10 mouse cellular contexts compared by ENCODE assay signal in the genomic region with DNA sequence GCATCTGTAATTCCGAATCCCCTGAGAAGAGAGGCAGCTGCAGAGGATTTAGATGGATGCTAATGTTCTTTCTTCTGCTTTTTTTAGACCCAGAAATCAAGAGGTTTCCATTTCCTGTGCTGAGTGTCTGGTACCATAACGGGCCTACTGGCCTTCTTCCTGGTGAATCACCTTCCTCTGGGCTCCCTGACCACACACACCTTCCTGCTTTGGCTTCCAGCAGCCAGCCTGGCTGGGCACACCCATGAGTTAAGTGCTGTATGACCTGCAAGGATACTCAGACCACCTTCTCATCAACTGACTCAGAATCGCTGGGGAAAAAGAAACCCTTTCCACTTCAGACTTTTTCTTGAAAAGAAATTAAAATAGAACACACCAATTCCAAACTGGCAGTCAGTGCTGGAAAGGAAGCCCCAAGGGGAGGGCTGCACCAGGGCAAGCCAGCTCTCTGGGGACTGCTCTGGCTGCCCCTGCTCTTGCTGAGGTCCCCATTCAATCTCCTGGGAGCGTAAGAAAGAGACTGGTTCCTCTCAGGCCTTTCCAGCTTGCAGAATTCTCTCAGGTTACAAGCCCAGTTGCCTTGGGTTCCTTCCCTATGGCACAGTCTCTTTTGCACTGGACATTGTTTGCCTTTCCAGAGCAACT. TPM values are rescaled to one million over a fixed set of nuclear protein-coding genes. Genes with fewer than 3 reads are reported as not detected.
DNase-seq lines count a peak whose midpoint lies in the region; ATAC-seq and TF ChIP-seq lines count a peak whose summit lies in the region.
"Had no signal": no experiment of that assay in that cellular context is flagged by ENCODE, and none has a peak within 500 bp of the region (broad histone marks: within the 10 kb centered on the region; RNA-seq: fewer than 3 reads in every experiment).

No protein-coding gene starts in this region.

- 66% methylated on average over 4 of the region's 4 CpGs for WGBS in heart, embryonic 15.5 days
- WGBS in liver, embryonic 14.5 days (ENCODE audit: insufficient replicate concordance), result 50% methylated on average over 4 of the region's 4 CpGs
- WGBS in forebrain, embryonic 13.5 days, result 67% methylated on average over 4 of the region's 4 CpGs

- H3K4me2 ChIP-seq in heart, embryonic 15.5 days, result no peak overlapping the region
- peak overlapping the region; percentile 33; the same call in 1 of the 2 replicates for H3K4me2 ChIP-seq in liver, embryonic 14.5 days (ENCODE audit: low read depth)
- H3K4me2 ChIP-seq in forebrain, embryonic 13.5 days, result no peak overlapping the region

- H3K27me3 ChIP-seq in heart, embryonic 15.5 days, result no peaks in the 10 kb centered on the region
- H3K27me3 ChIP-seq in liver, embryonic 14.5 days (ENCODE audit: control insufficient read depth, insufficient read depth, low read length), result no peaks in the 10 kb centered on the region
- no peaks in the 10 kb centered on the region for H3K27me3 ChIP-seq in forebrain, embryonic 13.5 days

- H3K27ac ChIP-seq in heart, embryonic 15.5 days, result peak overlapping the region; percentile 1; the same call in 1 of the 2 replicates
- H3K27ac ChIP-seq in liver, embryonic 14.5 days, result peak overlapping the region; percentile 68
- H3K27ac ChIP-seq in forebrain, embryonic 13.5 days, result no peak overlapping the region

- DNase-seq in adrenal gland, postnatal 36 days, result peak; percentile 12 to 52
- DNase-seq in adrenal gland, adult 18-20 months (ENCODE audit: low spot score in 2 of 2), result no peak
- peak; percentile 28 to 29 for DNase-seq in B cell, adult 2 months
- no peak for DNase-seq in liver, embryonic 14.5 days (ENCODE audit: low read depth in 3 of 3, low spot score in 3 of 3)
- DNase-seq in layer of hippocampus, postnatal 25 days (ENCODE audit: extremely low spot score in 1 of 2, low spot score in 1 of 2), result no peak
- DNase-seq in left cerebral cortex, adult 9 months (ENCODE audit: low spot score in 2 of 2), result no peak
- DNase-seq: lung, postnatal 4 days; right cerebral cortex, postnatal 4 days had no signal

- TF ChIP-seq EP300 in liver, embryonic 14.5 days (IDR thresholded peaks at IDR 0.05; ENCODE audit: low read depth), result no peak

- no peak overlapping the region for H3K4me3 ChIP-seq in heart, embryonic 15.5 days
- no peak overlapping the region for H3K4me3 ChIP-seq in liver, embryonic 14.5 days (ENCODE audit: insufficient read depth in 1 of 2, low read depth in 2 of 2, low read length in 2 of 2)
- H3K4me3 ChIP-seq in forebrain, embryonic 13.5 days, result no peak overlapping the region

- ATAC-seq in heart, embryonic 15.5 days (replicated peaks; ENCODE audit: insufficient number of reproducible peaks, insufficient read depth, low FRiP score, low read depth), result no peak
- ATAC-seq in liver, embryonic 14.5 days (ENCODE audit: insufficient read depth), result no peak
- ATAC-seq in forebrain, embryonic 13.5 days, result no peak

- TF ChIP-seq CTCF in liver, embryonic 14.5 days (IDR thresholded peaks at IDR 0.05; ENCODE audit: low read depth), result no peak

- H3K4me1 ChIP-seq in heart, embryonic 15.5 days (replicated peaks), result no peaks in the 10 kb centered on the region
- H3K4me1 ChIP-seq in liver, embryonic 14.5 days (replicated peaks; ENCODE audit: control insufficient read depth in 2 of 2, insufficient read depth in 2 of 2, low read length in 1 of 2), result peaks cover 66 to 73% of the 10 kb centered on the region in 2 experiments
- no peaks in the 10 kb centered on the region for H3K4me1 ChIP-seq in forebrain, embryonic 13.5 days

- no peaks in the 10 kb centered on the region for H3K36me3 ChIP-seq in heart, embryonic 15.5 days
- peaks cover 18% of the 10 kb centered on the region for H3K36me3 ChIP-seq in liver, embryonic 14.5 days (replicated peaks; ENCODE audit: control insufficient read depth, insufficient read depth, low read depth)
- no peaks in the 10 kb centered on the region for H3K36me3 ChIP-seq in forebrain, embryonic 13.5 days (ENCODE audit: poor library complexity, severe bottlenecking)

- H3K9ac ChIP-seq in heart, embryonic 15.5 days, result no peak overlapping the region
- peak overlapping the region; percentile 46 for H3K9ac ChIP-seq in liver, embryonic 14.5 days (replicated peaks)
- H3K9ac ChIP-seq in forebrain, embryonic 13.5 days, result no peak overlapping the region

- H3K9me3 ChIP-seq in heart, embryonic 15.5 days (replicated peaks), result no peaks in the 10 kb centered on the region
- peaks cover 7% of the 10 kb centered on the region for H3K9me3 ChIP-seq in liver, embryonic 14.5 days (ENCODE audit: control insufficient read depth, low read length)
- no peaks in the 10 kb centered on the region for H3K9me3 ChIP-seq in forebrain, embryonic 13.5 days (replicated peaks)

RNA-seq across cellular contexts. Expression of a gene that starts 15.7 kb away (rescaled TPM):
- 10 to 100 TPM; 15.5 to 16.7 TPM for total RNA-seq in adrenal gland, postnatal 36 days (2021)
- total RNA-seq in adrenal gland, adult 18-20 months (2021), result 10 to 100 TPM; 16.1 to 18.5 TPM
- 8.0 and 11.8 TPM in 2 replicates for polyA plus RNA-seq in heart, embryonic 15.5 days (2015; fragmentation: Nextera tagmentation; extraction: Ambion mirVana)
- polyA plus RNA-seq in liver, embryonic 14.5 days (2012; rRNA removed), result 18.8 and 22.3 TPM in 2 replicates
- polyA plus RNA-seq in liver, embryonic 14.5 days (2014; fragmentation: Nextera tagmentation; extraction: Ambion mirVana), result 41.8 and 42.3 TPM in 2 replicates
- polyA plus RNA-seq in forebrain, embryonic 13.5 days (2015; fragmentation: Nextera tagmentation; extraction: Ambion mirVana), result 4.2 and 4.6 TPM in 2 replicates
- 10 to 100 TPM; 62.7 to 74.4 TPM for total RNA-seq in layer of hippocampus, postnatal 25 days (2021)

Comparison
In these comparisons a context has a peak if more than half of its experiments do, and no peak if none do; other contexts are left out.
1. DNase-seq: peak in adrenal gland, postnatal 36 days (2 of 2) and B cell, adult 2 months (2 of 2); none in adrenal gland, adult 18-20 months (0 of 2), liver, embryonic 14.5 days (0 of 3), layer of hippocampus, postnatal 25 days (0 of 2) and left cerebral cortex, adult 9 months (0 of 2).